Mouse (Mus musculus) layer of hippocampus, adult 2 months (tissue): ENCODE measurements around the gene Klk11. TPM values are rescaled to one million over a fixed set of nuclear protein-coding genes. Genes with fewer than 3 reads are reported as not detected.

Source experiments
- DNase-seq, 2 experiments: peaks; one replicate each; pipeline ENCODE4 v3.0.0; 2022; ENCODE audit warnings: low spot score in 2 of 2
- H3K27ac ChIP-seq: fragments of 200-600 bp; 2 replicates; pipeline ENCODE4 v1.8.1; 2022
- H3K4me3 ChIP-seq: fragments of 200-600 bp; 2 replicates; pipeline ENCODE4 v1.8.1; 2022; ENCODE audit warnings: mild to moderate bottlenecking
- CTCF ChIP-seq: fragments of 200-600 bp; conservative IDR thresholded peaks from 2 replicates; pipeline ENCODE4 v1.8.1; 2022; ENCODE audit warnings: antibody characterized with exemption, mild to moderate bottlenecking, moderate library complexity
- total RNA-seq, 2 experiments: library from RNA; stranded (reverse); gene quantifications; 2 replicates each; pipeline ENCODE4 v1.2.3; 2021

Klk11 gene
- total RNA-seq, 2 experiments from 2014 or later, result not detected

GRCm38 (mm10) chr7:43778176-43778970 lies 4.0 kb downstream of the Klk11 start:
- no peak for DNase-seq
- no peak overlapping the region for H3K4me3 ChIP-seq
- TF ChIP-seq CTCF, result no peak
- H3K27ac ChIP-seq, result no peak overlapping the region

DNA sequence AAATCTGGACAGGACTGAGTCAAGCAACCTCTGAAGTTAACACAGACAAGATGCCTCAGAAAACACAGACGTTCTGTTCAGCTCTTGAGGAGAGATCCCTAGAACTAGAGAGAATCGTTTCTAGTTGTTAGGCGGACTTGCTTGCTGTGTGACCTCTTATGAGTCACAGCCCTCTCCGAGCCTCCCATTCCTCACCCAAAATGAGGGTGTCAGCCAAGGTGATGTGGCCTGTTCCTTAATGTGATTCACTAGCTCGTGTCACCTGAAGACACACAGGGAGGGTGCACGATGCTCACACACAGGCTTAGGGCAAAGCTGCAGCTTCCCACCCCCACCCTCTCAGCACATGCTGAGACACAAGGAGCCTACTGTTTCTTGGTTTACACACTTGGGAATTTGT lies 5.8 kb downstream of the Klk11 start:
- TF ChIP-seq CTCF, result no peak
- DNase-seq, result no peak
- H3K27ac ChIP-seq, result peak overlapping the region; percentile 57; the same call in 1 of the 2 replicates

DNA sequence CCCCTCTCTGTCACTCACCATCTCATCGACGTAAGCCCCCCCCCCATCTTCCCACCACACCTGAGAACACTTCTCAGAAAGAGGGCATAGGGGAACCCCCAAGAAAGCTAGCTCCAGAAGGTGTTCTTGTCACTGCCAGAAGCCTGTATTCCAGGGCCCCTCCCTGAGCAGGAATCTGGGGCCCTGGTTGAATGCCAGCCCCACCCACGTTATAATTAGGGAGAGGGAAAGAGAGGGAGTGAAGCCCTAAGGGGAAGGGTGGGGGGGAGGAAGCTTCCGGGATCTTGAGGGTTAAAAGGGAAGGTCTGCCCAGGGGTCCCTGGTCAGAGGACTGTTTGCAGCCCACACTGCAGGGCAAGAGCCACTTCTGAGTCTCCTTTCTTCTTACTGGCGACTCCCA lies 6.3 kb downstream of the Klk11 start, which contains the start of gene Klk10:
Gene Klk10, plus strand, starts transcription at position 290 of the 400 bp plus-strand sequence.
- Histone ChIP-seq H3K4me3 (no peak within 1 kb of the TSS), H3K27ac (peak within 1 kb of the TSS; percentile 57; the same call in 1 of the 2 replicates)
- TF ChIP-seq CTCF, result no peak
- DNase-seq, result no peak

More for the DNA sequence above, 5.8 kb downstream of the Klk11 start:
- H3K4me3 ChIP-seq, result no peak overlapping the region

DNA sequence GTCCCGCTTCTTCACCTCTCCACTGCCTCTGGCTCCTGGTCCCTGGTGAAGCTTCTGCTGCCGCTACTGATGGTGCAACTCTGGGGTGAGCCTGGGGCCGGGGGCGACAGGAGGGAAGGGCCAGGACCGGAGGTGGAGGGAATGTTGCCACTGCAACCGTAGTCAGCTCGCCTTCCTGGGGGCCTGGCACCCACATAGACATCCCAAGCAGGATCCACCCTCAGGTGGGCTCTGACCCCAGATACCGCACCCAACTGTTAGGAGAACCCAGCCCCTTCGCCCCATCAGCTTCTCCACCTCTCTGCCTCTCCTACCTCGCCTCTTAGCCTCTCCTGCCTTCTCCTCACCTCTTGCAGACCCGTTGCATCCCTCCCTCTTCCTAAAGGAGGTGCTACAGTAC lies 7.1 kb downstream of the Klk11 start:
- no peak for DNase-seq
- no peak for TF ChIP-seq CTCF
- Histone ChIP-seq H3K4me3 (no peak overlapping the region), H3K27ac (no peak overlapping the region)

GRCm38 (mm10) chr7:43782275-43783265 lies 8.2 kb downstream of the Klk11 start:
- peak overlapping the region; percentile 19; the same call in 1 of the 2 replicates for H3K4me3 ChIP-seq
- H3K27ac ChIP-seq, result no peak overlapping the region
- DNase-seq, result peak; percentile 42 to 76
- TF ChIP-seq CTCF, result peak; percentile 81

- DNase-seq, result no peak
- Histone ChIP-seq H3K27ac (0 out of 2 replicates have a peak overlapping the region, but pooled peaks have one; percentile 18), H3K4me3 (no peak overlapping the region)
- TF ChIP-seq CTCF, result peak; percentile 62
Observed at GRCm38 (mm10) chr7:43785286-43785685, 10.9 kb downstream of the Klk11 start.

DNA sequence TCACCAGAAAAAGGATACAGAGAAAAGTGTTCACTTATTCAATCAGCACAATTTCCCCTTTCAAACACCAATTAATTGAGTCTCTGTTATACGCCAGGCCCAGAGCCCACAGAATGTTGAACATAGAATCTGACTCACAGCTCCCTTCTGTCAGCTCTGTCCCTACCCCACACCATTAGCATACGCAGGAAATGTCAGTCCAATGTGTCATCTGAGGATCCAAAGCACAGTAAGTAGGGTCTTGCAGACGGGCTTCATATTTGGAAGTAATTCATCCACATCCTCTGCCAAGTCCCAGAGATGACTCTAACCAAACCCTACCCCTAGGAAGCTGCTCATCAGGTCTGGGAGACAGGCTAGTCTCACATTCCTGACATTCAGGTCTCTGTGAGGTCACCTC lies 13.7 kb downstream of the Klk11 start:
- Histone ChIP-seq H3K4me3 (no peak overlapping the region), H3K27ac (no peak overlapping the region; the same call in 1 of the 2 replicates)
- DNase-seq, result peak in 1 of 2 experiments; percentile 61
- TF ChIP-seq CTCF, result no peak

GRCm38 (mm10) chr7:43789295-43789694 lies 14.9 kb downstream of the Klk11 start:
- DNase-seq, result no peak
- Histone ChIP-seq H3K4me3 (no peak overlapping the region), H3K27ac (peak overlapping the region; percentile 28; the same call in 1 of the 2 replicates)
- TF ChIP-seq CTCF, result peak; percentile 72

- Histone ChIP-seq H3K4me3 (no peak within 1 kb of the TSS), H3K27ac (no peak within 1 kb of the TSS)
- no peak for TF ChIP-seq CTCF
- no peak for DNase-seq
Observed at GRCm38 (mm10) chr7:43791591-43791990, 17.2 kb downstream of the Klk11 start, which contains the start of gene Klk9. Gene Klk9 (plus strand): TSS chr7:43791891.

DNA sequence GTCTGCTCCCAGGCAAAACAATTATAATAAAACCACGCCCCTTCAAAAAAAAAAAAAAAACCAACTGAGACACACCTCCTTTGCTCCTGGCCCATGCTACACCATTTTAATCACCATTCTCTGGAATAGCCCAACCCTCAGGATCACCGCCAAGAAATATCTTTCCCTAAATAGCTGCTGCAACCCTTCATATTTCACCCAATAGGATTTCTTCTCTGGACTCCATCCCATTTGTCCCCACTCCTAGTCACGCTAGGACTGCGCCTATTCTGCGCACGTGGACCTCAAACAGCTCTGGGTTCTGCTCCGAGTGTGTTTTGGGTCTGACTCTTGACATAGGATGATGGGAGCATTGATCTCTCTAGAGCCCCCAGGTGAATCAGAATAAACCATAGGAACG lies 22.0 kb downstream of the Klk11 start:
- Histone ChIP-seq H3K27ac (no peak overlapping the region), H3K4me3 (peak overlapping the region; percentile 59)
- no peak for DNase-seq
- TF ChIP-seq CTCF, result no peak

DNA sequence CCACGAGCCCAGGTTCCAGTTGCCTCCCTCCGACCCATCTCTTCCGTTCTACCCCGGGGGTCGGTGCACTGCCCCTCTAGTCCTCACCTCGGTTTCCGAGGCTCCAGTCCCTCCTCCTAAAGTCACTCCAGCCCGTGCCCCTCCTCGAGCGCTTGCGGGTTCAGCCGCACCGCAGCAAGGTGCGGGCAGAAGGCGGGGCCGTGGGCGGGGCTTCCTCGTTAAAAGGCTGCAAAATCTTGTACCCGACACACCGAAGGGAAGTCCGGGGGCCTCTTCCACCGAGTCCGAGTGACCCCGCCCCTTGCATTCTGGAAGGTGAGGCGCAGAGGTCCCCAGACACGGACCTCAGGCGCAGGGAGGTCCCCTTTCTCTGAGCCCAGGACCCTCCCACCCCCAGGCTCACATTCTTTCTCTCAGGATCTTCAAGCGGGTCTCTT lies 22.9 kb downstream of the Klk11 start, which contains the start of gene Klk8:
Gene Klk8, plus strand, starts transcription at position 245 of the 437 bp plus-strand sequence.
- no peak for TF ChIP-seq CTCF
- H3K27ac ChIP-seq, result peak within 1 kb of the TSS; percentile 43; the same call in 1 of the 2 replicates

DNA sequence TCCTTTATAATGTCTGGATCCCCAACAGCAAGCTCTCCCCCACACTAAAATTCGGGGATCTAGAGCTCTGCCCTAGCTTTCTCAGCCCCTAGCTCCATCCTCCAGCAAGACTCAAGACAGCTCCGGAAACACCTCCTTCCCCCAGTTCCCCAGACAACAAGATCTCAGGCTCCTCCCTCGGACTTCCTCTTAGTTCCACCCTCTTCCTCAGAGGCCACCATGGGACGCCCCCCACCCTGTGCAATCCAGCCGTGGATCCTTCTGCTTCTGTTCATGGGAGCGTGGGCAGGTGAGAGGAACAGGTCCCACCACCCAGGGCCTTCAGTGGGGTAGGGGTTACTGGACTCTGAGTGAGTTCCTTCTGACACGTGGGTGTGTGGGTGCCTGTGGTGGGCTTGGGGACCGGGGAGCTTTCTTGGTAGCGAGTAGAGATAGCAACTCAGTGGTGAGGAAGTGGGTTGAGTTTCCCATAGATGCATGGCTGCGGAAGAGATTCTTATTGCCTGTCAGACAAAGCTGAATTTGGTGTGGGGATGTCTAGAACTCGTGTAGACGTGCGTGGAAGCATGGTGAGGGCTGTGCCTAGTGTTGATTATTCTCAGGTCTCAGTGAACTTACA lies 23.5 kb downstream of the Klk11 start:
- H3K27ac ChIP-seq, result peak overlapping the region; percentile 43; the same call in 1 of the 2 replicates
- H3K4me3 ChIP-seq, result peak overlapping the region; percentile 59
- no peak for TF ChIP-seq CTCF
- no peak for DNase-seq

More for the DNA sequence above, 22.9 kb downstream of the Klk11 start, which contains the start of gene Klk8:
- DNase-seq, result no peak
- H3K4me3 ChIP-seq, result peak within 1 kb of the TSS; percentile 59
